Mouse (Mus musculus) gastrocnemius, postnatal 25 days (tissue): ENCODE data around the gene Wdr46. TPM values are rescaled to one million over a fixed set of nuclear protein-coding genes. Genes with fewer than 3 reads are reported as not detected.
"Not testable (repeated sequence)": the region's sequence is repeated elsewhere in the genome, so short reads cannot be mapped to it uniquely, and the experiment has no call there.

Source experiments
- DNase-seq: peaks from one replicate; pipeline ENCODE4 v3.0.0; 2022
- total RNA-seq, 2 experiments: library from RNA; stranded (reverse); gene quantifications; 1 replicate in 1 of 2; 2 replicates in 1 of 2; pipeline ENCODE4 v1.2.3; 2021

The Wdr46 gene
- total RNA-seq, 2 experiments from 2014 or later: 9.7 to 11.6 TPM

DNA sequence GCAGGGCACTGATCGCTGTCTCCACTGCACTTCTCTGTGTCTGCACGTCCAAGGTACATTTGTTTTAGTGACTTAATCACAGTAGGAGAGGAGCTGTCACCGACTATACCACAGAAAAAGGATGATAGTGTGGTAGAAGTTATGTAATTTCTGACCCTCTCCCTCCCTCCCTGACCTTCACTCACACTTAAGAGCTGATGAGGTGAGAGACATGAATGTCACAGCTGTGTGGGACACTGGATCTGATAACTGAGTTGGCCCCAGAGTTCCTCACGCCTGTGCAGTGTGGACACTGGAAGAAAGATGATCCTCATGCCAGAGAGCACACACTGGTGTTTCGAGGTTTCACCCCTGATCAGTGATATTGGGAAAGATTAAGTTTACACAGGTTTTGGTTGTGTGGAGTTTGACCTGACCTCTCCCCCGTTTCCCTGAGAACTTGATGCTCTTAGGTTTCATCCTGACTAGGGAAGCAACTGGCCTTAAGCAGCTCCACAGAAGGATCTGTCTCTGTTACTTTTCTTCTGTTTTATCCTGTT is 39.1 kb downstream of the Wdr46 start:
- no peak for DNase-seq

DNA sequence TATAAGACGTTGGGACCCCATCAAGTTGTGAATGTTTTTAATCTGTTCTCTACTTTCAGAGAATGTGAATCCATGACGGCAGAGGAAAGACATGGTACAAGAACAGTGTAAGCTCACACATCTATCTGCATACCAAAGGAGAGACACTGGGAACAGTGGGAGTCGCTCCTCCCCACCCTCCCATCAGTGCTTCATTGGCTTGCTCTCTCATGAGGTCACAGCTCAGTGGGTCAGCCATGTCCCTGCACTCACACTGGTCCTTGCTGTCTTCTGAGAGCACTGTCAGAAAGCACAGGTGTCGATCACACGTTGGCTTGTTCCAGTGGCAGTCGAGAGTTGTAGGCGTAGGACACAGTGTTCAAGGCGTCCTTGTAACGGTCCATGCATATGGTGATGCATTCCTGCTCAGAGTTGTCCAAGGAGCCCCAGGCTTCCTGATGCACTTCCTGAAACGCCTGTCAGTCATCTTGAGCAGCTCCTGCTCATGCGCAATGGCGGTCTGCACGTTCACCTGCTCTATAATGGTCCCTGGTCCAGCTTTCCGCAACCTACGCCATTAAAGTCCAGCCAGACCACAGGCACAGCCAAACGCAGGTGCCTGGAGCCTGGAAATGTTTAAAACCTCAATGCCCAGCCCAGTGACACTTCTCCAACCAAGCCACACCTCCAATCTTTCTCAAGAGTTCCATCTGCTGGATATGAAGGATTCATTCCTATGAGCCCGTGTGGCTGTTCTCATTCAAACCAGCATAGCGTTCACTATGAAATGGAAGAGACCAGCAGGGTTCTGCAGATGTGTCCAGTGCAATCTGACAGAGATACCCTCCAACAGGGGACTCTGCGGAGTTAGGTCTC is 39.9 kb downstream of the Wdr46 start:
- no peak for DNase-seq

DNA sequence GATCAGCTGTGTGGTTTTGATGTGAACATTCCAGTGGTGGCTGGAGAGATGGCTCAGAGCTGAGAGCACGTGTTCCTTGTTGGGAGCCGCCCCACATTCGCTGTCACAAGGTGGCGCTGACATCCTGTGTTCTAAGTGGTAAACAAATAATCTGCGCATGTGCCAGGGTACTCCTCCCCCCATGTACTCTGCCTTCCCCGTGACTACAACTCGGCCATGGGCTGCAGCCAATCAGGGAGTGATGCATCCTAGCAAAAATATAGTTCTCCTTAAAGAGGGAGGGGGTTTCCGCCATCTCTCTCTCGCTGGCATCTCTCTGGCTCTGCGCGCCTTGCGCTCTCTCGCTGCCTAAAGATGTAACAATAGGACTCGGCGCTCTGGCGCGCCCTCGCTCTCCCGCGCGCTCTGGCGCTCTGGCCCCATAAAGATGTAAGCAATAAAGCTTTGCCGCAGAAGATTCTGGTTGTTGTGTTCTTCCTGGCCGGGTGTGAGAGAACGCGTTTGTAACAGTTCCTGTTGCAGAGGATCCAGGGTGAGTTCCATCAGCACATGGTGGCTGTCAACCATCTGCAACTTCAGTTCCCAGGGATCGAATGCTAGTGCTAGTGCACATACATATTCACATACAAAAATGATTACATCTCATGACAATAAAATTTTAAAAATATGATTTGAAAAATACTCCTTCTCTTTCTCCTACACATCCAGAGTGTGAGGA is 40.9 kb downstream of the Wdr46 start:
- DNase-seq: peak; percentile 86

DNA sequence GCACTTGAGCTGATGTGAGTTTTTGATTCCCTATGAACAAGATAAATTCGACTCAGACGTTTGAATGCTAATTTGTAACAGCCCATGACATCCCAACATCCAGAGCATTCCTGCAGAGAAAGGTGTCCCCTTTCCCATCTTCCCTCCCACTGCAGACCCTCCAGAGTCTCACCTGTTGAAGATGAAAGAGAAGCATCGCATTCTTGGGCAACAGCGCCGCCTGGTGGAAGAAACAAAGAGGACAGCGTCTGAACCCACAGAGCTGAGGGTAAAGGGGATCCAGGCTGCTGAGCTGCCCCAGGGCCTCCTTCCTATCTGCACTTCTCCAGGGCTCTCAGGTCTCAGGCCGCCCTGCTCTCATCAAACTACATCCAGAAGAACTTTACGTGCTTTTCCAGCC is 41.7 kb downstream of the Wdr46 start:
- DNase-seq: not testable (repeated sequence)

DNA sequence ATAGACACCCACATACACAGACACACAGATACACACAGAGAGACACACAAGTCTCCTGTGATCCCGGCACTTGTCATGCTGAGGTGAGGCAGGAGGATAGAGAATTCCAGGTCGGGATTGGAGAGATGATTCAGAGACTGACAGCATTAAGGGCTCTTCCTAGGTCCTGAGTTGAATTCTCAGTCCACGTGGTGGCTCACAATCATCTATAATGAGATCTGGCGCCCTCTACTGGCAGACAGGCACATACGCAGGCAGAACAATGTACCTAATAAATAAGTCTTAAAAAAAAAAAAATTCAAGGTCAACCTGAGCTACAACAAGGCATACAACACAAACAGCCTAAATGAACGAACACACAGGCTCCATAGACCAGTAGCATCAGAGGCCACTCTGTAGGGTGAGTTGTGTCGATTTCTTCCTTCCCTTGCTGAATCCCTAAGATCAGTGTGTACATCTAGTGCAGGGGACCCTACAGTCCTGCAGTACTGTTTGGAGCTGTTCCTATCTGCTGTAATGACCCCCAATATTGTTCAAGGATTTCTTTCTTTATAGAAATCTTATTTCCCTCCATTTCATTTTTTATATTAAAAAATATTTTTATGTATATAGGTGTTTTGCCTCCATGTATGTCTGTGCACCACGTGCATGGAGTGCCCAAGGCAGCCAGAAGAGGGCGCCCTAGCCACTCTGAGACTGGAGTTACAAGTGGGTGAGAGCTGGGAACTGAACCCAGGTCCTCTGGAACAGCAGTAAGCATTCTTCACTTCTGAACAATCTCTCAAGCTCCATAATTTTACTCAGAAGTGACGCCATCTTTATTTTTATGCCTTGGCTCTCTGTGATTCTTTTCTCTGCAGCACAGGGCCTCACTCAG is 51.6 kb downstream of the Wdr46 start:
- DNase-seq: no peak

- no peak for DNase-seq
These were observed 54.5 kb downstream of the Wdr46 start for GRCm38 (mm10) chr17:33994959-33995358.

DNA sequence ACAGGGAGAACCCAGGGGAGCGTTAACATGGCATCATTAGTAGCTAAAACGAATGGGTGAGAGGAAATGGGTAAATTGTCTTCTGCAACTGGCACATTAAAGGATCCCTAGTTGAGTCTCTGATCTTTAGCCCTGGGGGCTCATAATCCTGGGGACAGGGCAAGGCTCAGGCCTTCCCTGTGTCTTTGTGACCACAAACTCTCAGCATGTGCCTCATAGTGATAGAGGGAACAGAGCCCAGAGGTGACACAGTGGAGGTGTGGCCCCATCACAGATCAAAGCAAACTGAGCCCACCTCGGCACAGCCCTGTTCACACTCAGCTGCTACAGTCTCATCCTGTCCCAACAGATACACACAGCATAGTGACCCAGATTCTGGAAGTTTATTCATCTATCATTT is 55.2 kb downstream of the Wdr46 start:
- DNase-seq: no peak

GRCm38 (mm10) chr17:33997025-33997424 is 56.6 kb downstream of the Wdr46 start:
- DNase-seq: not testable (repeated sequence)

DNA sequence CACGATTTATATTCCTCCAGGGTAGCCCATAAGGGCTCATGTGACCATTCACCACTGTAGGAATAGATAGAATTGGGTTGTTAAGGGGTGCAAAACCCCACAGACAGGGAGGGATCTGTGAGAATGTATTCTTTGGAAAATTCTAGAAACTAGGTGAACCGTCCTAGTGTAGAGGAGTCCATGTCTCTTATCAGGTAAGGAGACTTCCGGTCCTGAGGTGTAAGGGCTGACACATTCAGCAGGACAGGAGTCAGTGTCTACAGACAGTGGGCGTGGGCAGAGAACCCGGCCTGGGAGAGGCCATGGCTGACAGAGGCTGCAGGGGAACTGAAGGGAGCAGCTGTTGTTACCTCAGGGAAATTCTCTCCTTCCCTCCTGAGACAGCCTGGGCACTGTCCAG is 58.2 kb downstream of the Wdr46 start:
- DNase-seq: not testable (repeated sequence)

Other genes with a start within 250 kb of the Wdr46 start
- gene March2, start 222.0 kb upstream of the Wdr46 start, total RNA-seq: 10 to 100 TPM; 89.8 to 90.4 TPM
- 100 to 1,000 TPM; 125 to 136 TPM for gene Rab11b, start 180.1 kb upstream of the Wdr46 start, total RNA-seq
- 10 to 100 TPM in 1 of 2 experiments, 1 to 10 TPM in 1; 8.1 to 13.3 TPM for gene Angptl4, start 158.8 kb upstream of the Wdr46 start, total RNA-seq
- gene Kank3, start 130.1 kb upstream of the Wdr46 start, total RNA-seq: 10 to 100 TPM; 18.5 to 20.7 TPM
- gene Rps28, start 116.1 kb upstream of the Wdr46 start, total RNA-seq: 100 to 1,000 TPM; 538 to 612 TPM
- gene Ndufa7, start 116.1 kb upstream of the Wdr46 start, total RNA-seq: 100 to 1,000 TPM; 326 to 339 TPM
- gene Cd320, start 97.6 kb upstream of the Wdr46 start, total RNA-seq: 10 to 100 TPM; 15.6 to 20.7 TPM
- not detected for gene Gm7029, start 66.8 kb upstream of the Wdr46 start, total RNA-seq
- gene Kifc1, start 50.0 kb upstream of the Wdr46 start, total RNA-seq: 1 to 10 TPM in 1 of 2 experiments, under 1 TPM in 1; 0.95 to 1.0 TPM
- not detected for gene Platr17, start 35.5 kb upstream of the Wdr46 start, total RNA-seq
- 10 to 100 TPM; 10.2 to 11.7 TPM for gene Daxx, start 31.2 kb upstream of the Wdr46 start, total RNA-seq
- 10 to 100 TPM; 31.2 to 41.2 TPM for gene Tapbp, start 24.8 kb upstream of the Wdr46 start, total RNA-seq
- gene Zbtb22, start 24.8 kb upstream of the Wdr46 start, total RNA-seq: 10 to 100 TPM; 11.1 to 11.3 TPM
- gene Rgl2, start 11.1 kb upstream of the Wdr46 start, total RNA-seq: 10 to 100 TPM; 27.3 to 28.5 TPM
- gene Pfdn6, start 317 bp upstream of the Wdr46 start, total RNA-seq: 10 to 100 TPM; 52.3 to 55.8 TPM
- 1 to 10 TPM; 1.8 to 1.9 TPM for gene B3galt4, start 10.8 kb downstream of the Wdr46 start, total RNA-seq
- gene Vps52, start 15.2 kb downstream of the Wdr46 start, total RNA-seq: 10 to 100 TPM; 27.2 to 28.8 TPM
- 100 to 1,000 TPM; 330 to 347 TPM for gene Rps18, start 15.3 kb downstream of the Wdr46 start, total RNA-seq
- gene H2-K1, start 59.7 kb downstream of the Wdr46 start, total RNA-seq: 10 to 100 TPM; 22.8 to 48.2 TPM
- gene Ring1, start 84.0 kb downstream of the Wdr46 start, total RNA-seq: 10 to 100 TPM; 10.1 to 12.3 TPM
- gene H2-Ke6, start 87.4 kb downstream of the Wdr46 start, total RNA-seq: 10 to 100 TPM; 52.7 to 59.9 TPM
- 10 to 100 TPM; 41.5 to 45.7 TPM for gene Slc39a7, start 91.0 kb downstream of the Wdr46 start, total RNA-seq
- 10 to 100 TPM; 34.9 to 36.3 TPM for gene Rxrb, start 91.2 kb downstream of the Wdr46 start, total RNA-seq
- 10 to 100 TPM in 1 of 2 experiments, 1 to 10 TPM in 1; 6.5 to 16.7 TPM for gene Col11a2, start 98.8 kb downstream of the Wdr46 start, total RNA-seq
- not detected for gene H2-Oa, start 151.7 kb downstream of the Wdr46 start, total RNA-seq
- 1 to 10 TPM; 2.8 to 3.1 TPM for gene H2-DMa, start 178.9 kb downstream of the Wdr46 start, total RNA-seq
- gene Brd2, start 182.0 kb downstream of the Wdr46 start, total RNA-seq: 10 to 100 TPM; 66.7 to 69.1 TPM
- under 1 TPM; 0.28 to 0.67 TPM for gene H2-DMb2, start 202.6 kb downstream of the Wdr46 start, total RNA-seq
- 1 to 10 TPM in 1 of 2 experiments, under 1 TPM in 1; 0.43 to 1.2 TPM for gene H2-DMb1, start 212.4 kb downstream of the Wdr46 start, total RNA-seq
- gene Tap1, start 246.9 kb downstream of the Wdr46 start, total RNA-seq: 1 to 10 TPM; 1.4 to 1.5 TPM
- 1 to 10 TPM; 1.3 to 3.1 TPM for gene Psmb9, start 247.1 kb downstream of the Wdr46 start, total RNA-seq